Mouse (Mus musculus) retina, postnatal 1 day (tissue): ENCODE measurements around the gene Pced1a.
A peak's percentile ranks its signal among the peaks of the same experiment; 100 is the strongest.

ENCODE experiments used
- DNase-seq: peaks from one replicate; pipeline ENCODE4 v3.0.0-alpha.2; 2012

Pced1a gene

GRCm38 (mm10) chr2:130424126-130424853 lies at the start of gene Pced1a, which contains the start of gene Vps16:
Gene Pced1a (minus strand): TSS chr2:130424701.
Gene Vps16 (plus strand): TSS chr2:130424339.
- peak; percentile 95 for DNase-seq

- DNase-seq: no peak
Observed at GRCm38 (mm10) chr2:130472908-130473510, 48.5 kb upstream of the Pced1a start.

- no peak for DNase-seq
Observed at GRCm38 (mm10) chr2:130469935-130470334, 45.4 kb upstream of the Pced1a start.

GRCm38 (mm10) chr2:130469366-130469765 lies 44.9 kb upstream of the Pced1a start:
- DNase-seq: peak; percentile 57

GRCm38 (mm10) chr2:130466438-130466837 lies 41.9 kb upstream of the Pced1a start:
- DNase-seq: no peak

GRCm38 (mm10) chr2:130461287-130462071 lies 37.0 kb upstream of the Pced1a start:
- DNase-seq: no peak

GRCm38 (mm10) chr2:130459576-130459975 lies 35.1 kb upstream of the Pced1a start:
- no peak for DNase-seq

- DNase-seq: no peak
Observed at GRCm38 (mm10) chr2:130457871-130458270, 33.4 kb upstream of the Pced1a start.

- DNase-seq: no peak
Observed at GRCm38 (mm10) chr2:130454748-130455370, 30.4 kb upstream of the Pced1a start.

- no peak for DNase-seq
Observed at GRCm38 (mm10) chr2:130453421-130453820, 28.9 kb upstream of the Pced1a start.

GRCm38 (mm10) chr2:130452266-130452665 lies 27.8 kb upstream of the Pced1a start:
- no peak for DNase-seq

- DNase-seq: no peak
Observed at GRCm38 (mm10) chr2:130451727-130452090, 27.2 kb upstream of the Pced1a start.

- DNase-seq: no peak
Observed at GRCm38 (mm10) chr2:130451086-130451726, 26.7 kb upstream of the Pced1a start.

GRCm38 (mm10) chr2:130450434-130450796 lies 25.9 kb upstream of the Pced1a start:
- DNase-seq: no peak

- DNase-seq: peak; percentile 95
Observed at GRCm38 (mm10) chr2:130449794-130450433, 25.4 kb upstream of the Pced1a start, which contains the start of gene Ptpra. Gene Ptpra (plus strand): TSS chr2:130450278.

GRCm38 (mm10) chr2:130449021-130449793 lies 24.7 kb upstream of the Pced1a start:
- peak; percentile 35 for DNase-seq

GRCm38 (mm10) chr2:130448449-130448848 lies 23.9 kb upstream of the Pced1a start:
- DNase-seq: no peak

GRCm38 (mm10) chr2:130442162-130442561 lies 17.7 kb upstream of the Pced1a start:
- no peak for DNase-seq

GRCm38 (mm10) chr2:130439840-130440480 lies 15.5 kb upstream of the Pced1a start:
- DNase-seq: no peak

- DNase-seq: no peak
Observed at GRCm38 (mm10) chr2:130438861-130439260, 14.4 kb upstream of the Pced1a start.

- no peak for DNase-seq
Observed at GRCm38 (mm10) chr2:130436769-130437168, 12.3 kb upstream of the Pced1a start.
